Mouse (Mus musculus): Measurements from ENCODE around the gene Hs2st1. TPM values are rescaled to one million over a fixed set of nuclear protein-coding genes. Genes with fewer than 3 reads are reported as not detected.

The Hs2st1 gene
- total RNA-seq, 1 experiment from 2014 or later, result 16.8 TPM

GRCm38 (mm10) chr3:144537078-144537855 is 32.7 kb downstream of the Hs2st1 start:
- 0 out of 4 replicates have a peak, but pooled peaks of 1 of the 2 experiments have one; percentile 53 for ATAC-seq (replicated peaks in 1 of 2; ENCODE audit: insufficient read depth in 1 of 2, low FRiP score in 2 of 2, low TSS enrichment in 1 of 2, low read depth in 1 of 2, poor library complexity in 2 of 2, severe bottlenecking in 2 of 2)

GRCm38 (mm10) chr3:144535056-144535455 is 34.9 kb downstream of the Hs2st1 start:
- no peak for ATAC-seq (replicated peaks in 1 of 2; ENCODE audit: insufficient read depth in 1 of 2, low FRiP score in 2 of 2, low TSS enrichment in 1 of 2, low read depth in 1 of 2, poor library complexity in 2 of 2, severe bottlenecking in 2 of 2)

GRCm38 (mm10) chr3:144531023-144531422 is 39.0 kb downstream of the Hs2st1 start:
- peak; percentile 42 to 56; a peak in 2 of 4 replicates for ATAC-seq (replicated peaks in 1 of 2; ENCODE audit: insufficient read depth in 1 of 2, low FRiP score in 2 of 2, low TSS enrichment in 1 of 2, low read depth in 1 of 2, poor library complexity in 2 of 2, severe bottlenecking in 2 of 2)

DNA sequence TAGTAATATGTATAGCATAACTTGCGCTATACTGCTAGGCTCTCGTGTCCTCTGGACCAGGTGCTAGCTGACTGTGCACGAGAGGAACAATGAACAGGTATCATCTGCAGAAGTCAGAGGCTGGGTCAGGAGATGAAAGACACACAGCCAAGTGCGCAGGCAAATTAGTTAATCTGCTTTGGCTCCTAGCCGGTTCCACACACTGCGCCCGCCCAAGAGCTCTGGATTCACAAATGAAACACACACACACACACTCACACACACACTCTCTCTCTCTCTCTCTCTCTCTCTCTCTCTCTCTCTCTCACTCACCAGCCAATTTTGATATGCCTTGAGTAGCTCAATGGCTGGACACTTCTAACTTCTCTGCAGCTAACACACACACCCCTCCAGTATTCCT is 42.1 kb downstream of the Hs2st1 start:
- ATAC-seq (replicated peaks in 1 of 2; ENCODE audit: insufficient read depth in 1 of 2, low FRiP score in 2 of 2, low TSS enrichment in 1 of 2, low read depth in 1 of 2, poor library complexity in 2 of 2, severe bottlenecking in 2 of 2), result no peak

- no peak for ATAC-seq (replicated peaks in 1 of 2; ENCODE audit: insufficient read depth in 1 of 2, low FRiP score in 2 of 2, low TSS enrichment in 1 of 2, low read depth in 1 of 2, poor library complexity in 2 of 2, severe bottlenecking in 2 of 2)
These were observed 50.3 kb downstream of the Hs2st1 start for GRCm38 (mm10) chr3:144519581-144520272.

DNA sequence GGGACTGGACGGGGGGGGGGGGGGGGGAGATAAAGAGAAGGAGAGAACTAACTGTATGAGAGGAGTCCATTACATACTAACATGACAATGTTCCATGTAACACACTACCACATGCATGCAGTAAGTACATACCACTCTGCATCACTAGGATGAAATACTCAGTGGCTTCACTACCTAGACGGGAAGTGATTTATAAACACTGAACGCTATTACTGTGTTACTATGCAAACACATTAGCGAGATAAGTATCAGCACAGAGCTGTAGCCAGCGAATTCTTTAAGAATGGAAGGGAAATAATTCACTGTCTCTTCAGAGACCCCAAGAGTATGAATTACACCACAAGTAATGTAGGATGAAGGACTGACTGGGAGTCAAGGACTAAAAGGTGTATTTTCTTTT is 51.1 kb downstream of the Hs2st1 start:
- no peak for ATAC-seq (replicated peaks in 1 of 2; ENCODE audit: insufficient read depth in 1 of 2, low FRiP score in 2 of 2, low TSS enrichment in 1 of 2, low read depth in 1 of 2, poor library complexity in 2 of 2, severe bottlenecking in 2 of 2)

GRCm38 (mm10) chr3:144515286-144515685 is 54.7 kb downstream of the Hs2st1 start:
- ATAC-seq (replicated peaks in 1 of 2; ENCODE audit: insufficient read depth in 1 of 2, low FRiP score in 2 of 2, low TSS enrichment in 1 of 2, low read depth in 1 of 2, poor library complexity in 2 of 2, severe bottlenecking in 2 of 2), result no peak

DNA sequence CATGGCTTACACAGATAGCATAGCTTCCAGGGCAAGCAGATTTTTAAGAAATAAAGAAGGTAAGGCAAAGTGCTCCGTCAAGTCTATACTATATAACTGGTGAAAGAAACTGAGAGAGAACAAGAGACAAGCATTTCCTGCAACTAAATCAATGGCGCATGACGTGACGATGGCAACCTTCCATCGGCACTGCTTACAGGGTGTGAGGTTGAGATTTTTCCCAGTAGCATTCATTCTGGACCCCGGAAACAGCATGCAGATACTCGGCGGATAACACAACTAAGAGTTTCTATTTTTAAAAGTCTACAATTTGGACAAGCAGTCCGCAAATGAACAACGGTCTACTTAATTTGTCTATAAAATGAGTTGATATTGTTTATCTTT is 55.9 kb downstream of the Hs2st1 start:
- no peak for ATAC-seq (replicated peaks in 1 of 2; ENCODE audit: insufficient read depth in 1 of 2, low FRiP score in 2 of 2, low TSS enrichment in 1 of 2, low read depth in 1 of 2, poor library complexity in 2 of 2, severe bottlenecking in 2 of 2)

DNA sequence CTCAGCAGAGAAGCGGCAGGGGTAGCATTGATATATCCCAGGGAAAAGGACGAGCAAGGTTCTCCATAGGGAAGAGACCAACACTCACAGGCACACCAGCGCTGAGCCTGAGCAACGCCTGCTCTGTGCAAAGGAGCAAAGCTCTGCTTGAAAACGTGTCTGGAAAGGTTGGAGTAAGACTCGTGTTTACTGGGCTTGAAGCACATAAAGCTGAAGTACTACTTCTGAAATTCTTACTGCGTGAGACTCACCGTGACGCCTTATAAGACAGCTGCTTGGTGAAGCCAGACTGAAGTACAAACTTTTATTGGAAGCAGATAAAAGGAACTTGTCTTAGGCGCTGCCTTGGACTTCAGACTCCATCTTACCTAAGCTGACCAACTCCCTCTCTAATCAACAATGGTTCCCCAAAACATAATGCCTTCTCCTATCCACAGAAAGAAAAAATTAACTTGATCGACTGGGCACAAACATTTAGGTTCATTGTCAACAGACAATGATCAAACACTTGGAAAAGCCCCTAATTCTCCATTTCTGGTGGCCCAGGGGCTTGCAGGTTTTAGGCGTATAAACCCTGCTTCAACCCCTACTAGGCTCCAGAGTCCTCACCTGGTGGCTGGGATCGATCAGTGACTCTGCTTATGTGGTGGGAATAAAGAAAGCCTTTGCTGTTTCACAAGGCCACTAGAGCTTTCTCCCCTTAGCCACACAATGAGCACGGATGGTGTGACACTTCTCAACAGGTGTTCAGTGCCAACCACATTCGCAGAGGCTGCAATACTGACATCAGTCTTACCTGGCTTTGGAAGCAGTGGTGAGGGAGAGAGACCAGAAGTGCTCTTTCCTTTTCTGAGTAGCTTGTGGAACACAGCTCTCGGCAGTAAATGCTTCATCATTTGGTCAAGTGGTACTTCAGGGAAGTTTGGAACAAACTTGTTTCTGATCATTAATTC is 56.5 kb downstream of the Hs2st1 start:
- ATAC-seq (replicated peaks in 1 of 2; ENCODE audit: insufficient read depth in 1 of 2, low FRiP score in 2 of 2, low TSS enrichment in 1 of 2, low read depth in 1 of 2, poor library complexity in 2 of 2, severe bottlenecking in 2 of 2), result no peak

GRCm38 (mm10) chr3:144510724-144511123 is 59.3 kb downstream of the Hs2st1 start:
- no peak for ATAC-seq (replicated peaks in 1 of 2; ENCODE audit: insufficient read depth in 1 of 2, low FRiP score in 2 of 2, low TSS enrichment in 1 of 2, low read depth in 1 of 2, poor library complexity in 2 of 2, severe bottlenecking in 2 of 2)

DNA sequence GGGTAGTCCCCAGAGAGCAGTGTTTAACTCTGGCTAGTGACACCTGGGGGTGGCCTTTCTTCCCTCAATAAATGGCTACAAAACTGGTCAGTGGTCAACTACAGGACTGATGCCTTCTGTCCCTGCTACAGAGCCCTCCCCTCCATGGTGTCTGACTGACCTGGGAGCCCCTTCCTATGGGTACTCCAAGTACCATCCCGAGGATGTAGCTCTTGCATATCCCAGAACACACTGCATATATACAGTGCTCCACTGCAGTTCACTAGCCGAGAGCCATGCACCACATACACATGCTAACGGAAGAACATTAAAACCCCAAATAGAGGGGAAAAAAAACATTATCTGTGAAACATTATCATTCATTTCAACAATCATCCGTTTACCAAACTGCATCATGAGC is 61.6 kb downstream of the Hs2st1 start:
- ATAC-seq (replicated peaks in 1 of 2; ENCODE audit: insufficient read depth in 1 of 2, low FRiP score in 2 of 2, low TSS enrichment in 1 of 2, low read depth in 1 of 2, poor library complexity in 2 of 2, severe bottlenecking in 2 of 2), result no peak

DNA sequence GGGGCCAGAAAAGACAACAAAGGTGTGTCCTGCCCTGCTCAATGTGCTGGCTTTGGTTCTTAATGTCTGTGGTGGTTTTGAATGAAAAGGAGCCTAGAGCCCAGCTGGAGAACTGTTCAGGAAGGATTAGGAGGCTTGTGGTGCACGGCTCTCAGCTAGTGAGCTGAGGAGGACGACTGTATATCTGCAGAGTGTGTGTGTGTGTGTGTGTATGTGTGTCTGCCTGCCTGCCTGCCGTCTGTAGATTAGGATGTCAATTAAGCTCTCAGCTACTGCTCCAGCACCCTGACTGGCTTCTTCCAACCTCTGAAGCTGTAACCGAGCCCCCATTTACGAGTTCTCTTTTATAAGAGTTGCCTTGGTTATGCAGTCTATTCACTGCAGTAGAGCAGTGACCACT is 62.1 kb downstream of the Hs2st1 start:
- no peak for ATAC-seq (replicated peaks in 1 of 2; ENCODE audit: insufficient read depth in 1 of 2, low FRiP score in 2 of 2, low TSS enrichment in 1 of 2, low read depth in 1 of 2, poor library complexity in 2 of 2, severe bottlenecking in 2 of 2)

DNA sequence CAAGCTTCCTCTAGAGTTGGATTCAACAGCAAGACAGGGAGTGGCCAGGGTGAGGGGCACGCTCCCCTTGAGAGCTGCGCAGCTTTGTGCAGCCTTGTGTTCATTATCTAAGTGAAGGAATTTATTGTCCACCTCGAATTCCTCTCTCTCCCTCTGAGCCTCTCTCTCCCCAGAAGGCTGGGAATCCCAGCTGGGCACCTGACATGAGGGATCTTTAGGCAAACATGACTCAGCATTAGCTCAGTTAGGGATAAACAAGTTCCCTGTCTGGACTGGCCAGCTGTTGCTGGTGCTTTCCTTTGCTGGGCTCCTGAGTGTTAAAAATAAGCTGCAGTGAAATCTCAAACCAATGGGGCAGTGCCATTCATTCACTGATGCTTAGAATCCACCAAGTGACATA is 63.8 kb downstream of the Hs2st1 start:
- ATAC-seq (replicated peaks in 1 of 2; ENCODE audit: insufficient read depth in 1 of 2, low FRiP score in 2 of 2, low TSS enrichment in 1 of 2, low read depth in 1 of 2, poor library complexity in 2 of 2, severe bottlenecking in 2 of 2), result no peak

GRCm38 (mm10) chr3:144501930-144502329 is 68.1 kb downstream of the Hs2st1 start:
- no peak for ATAC-seq (replicated peaks in 1 of 2; ENCODE audit: insufficient read depth in 1 of 2, low FRiP score in 2 of 2, low TSS enrichment in 1 of 2, low read depth in 1 of 2, poor library complexity in 2 of 2, severe bottlenecking in 2 of 2)

GRCm38 (mm10) chr3:144496762-144497161 is 73.2 kb downstream of the Hs2st1 start:
- no peak for ATAC-seq (replicated peaks in 1 of 2; ENCODE audit: insufficient read depth in 1 of 2, low FRiP score in 2 of 2, low TSS enrichment in 1 of 2, low read depth in 1 of 2, poor library complexity in 2 of 2, severe bottlenecking in 2 of 2)

GRCm38 (mm10) chr3:144494838-144495237 is 75.1 kb downstream of the Hs2st1 start:
- no peak for ATAC-seq (replicated peaks in 1 of 2; ENCODE audit: insufficient read depth in 1 of 2, low FRiP score in 2 of 2, low TSS enrichment in 1 of 2, low read depth in 1 of 2, poor library complexity in 2 of 2, severe bottlenecking in 2 of 2)

GRCm38 (mm10) chr3:144488787-144489186 is 81.2 kb downstream of the Hs2st1 start:
- no peak for ATAC-seq (replicated peaks in 1 of 2; ENCODE audit: insufficient read depth in 1 of 2, low FRiP score in 2 of 2, low TSS enrichment in 1 of 2, low read depth in 1 of 2, poor library complexity in 2 of 2, severe bottlenecking in 2 of 2)

- ATAC-seq (replicated peaks in 1 of 2; ENCODE audit: insufficient read depth in 1 of 2, low FRiP score in 2 of 2, low TSS enrichment in 1 of 2, low read depth in 1 of 2, poor library complexity in 2 of 2, severe bottlenecking in 2 of 2), result no peak
These were observed 89.4 kb downstream of the Hs2st1 start for GRCm38 (mm10) chr3:144480595-144480994.

Data from hematopoietic stem cell, adult 5-6 weeks (primary cell).